Mouse (Mus musculus): ENCODE data around the gene Rasa3. TPM values are rescaled to one million over a fixed set of nuclear protein-coding genes. Genes with fewer than 3 reads are reported as not detected.

Rasa3 gene
- 10 to 100 TPM; 62.7 to 74.3 (median 68.2) TPM for total RNA-seq (2022)

GRCm38 (mm10) chr8:13677413-13677883, at the start of gene Rasa3:
Gene Rasa3 (minus strand): TSS chr8:13677603.
- DNase-seq (ENCODE audit: low spot score in 2 of 2), result peak; percentile 92 to 93

- no peak for DNase-seq (ENCODE audit: low spot score in 2 of 2)
Observed at GRCm38 (mm10) chr8:13725722-13726121, 48.3 kb upstream of the Rasa3 start.

DNA sequence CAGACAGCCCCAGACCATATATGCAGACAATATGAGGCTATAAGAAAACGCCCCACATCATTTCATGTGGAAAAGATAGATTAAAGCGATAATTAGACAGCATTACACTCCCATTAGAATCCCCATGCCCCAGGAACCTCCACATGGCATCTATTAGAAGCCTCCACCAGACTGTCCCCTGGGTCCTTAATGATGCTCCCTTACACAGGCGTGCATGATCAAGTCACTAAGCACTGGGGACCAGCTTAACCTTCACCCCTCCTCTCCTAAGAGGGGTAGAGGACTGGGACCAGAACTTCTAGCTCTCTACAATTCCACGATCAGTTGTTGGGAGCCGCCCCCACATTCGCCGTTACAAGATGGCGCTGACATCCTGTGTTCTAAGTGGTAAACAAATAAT, 41.6 kb upstream of the Rasa3 start:
- no peak for DNase-seq (ENCODE audit: low spot score in 2 of 2)

DNA sequence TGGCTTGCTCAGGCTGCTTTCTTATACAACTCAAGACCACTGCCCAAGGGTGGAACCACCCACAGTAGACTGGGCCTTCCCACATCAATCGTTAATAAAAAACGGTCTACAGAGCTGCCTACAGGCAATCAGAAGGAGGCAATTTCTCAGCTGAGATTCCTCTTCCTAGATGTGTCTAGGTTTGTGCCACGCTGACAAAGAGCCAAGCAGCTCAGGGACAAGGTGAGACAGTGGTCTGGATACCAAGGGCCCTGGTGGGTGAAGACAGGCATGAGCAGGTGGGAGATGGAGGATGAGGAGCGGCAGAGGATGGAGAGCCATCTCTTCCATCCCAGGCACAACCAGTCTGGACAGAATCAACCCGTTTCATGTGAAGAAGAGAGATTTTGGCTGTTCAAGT, 31.1 kb upstream of the Rasa3 start:
- no peak for DNase-seq (ENCODE audit: low spot score in 2 of 2)

- no peak for DNase-seq (ENCODE audit: low spot score in 2 of 2)
Observed at GRCm38 (mm10) chr8:13706918-13707317, 29.5 kb upstream of the Rasa3 start.

DNA sequence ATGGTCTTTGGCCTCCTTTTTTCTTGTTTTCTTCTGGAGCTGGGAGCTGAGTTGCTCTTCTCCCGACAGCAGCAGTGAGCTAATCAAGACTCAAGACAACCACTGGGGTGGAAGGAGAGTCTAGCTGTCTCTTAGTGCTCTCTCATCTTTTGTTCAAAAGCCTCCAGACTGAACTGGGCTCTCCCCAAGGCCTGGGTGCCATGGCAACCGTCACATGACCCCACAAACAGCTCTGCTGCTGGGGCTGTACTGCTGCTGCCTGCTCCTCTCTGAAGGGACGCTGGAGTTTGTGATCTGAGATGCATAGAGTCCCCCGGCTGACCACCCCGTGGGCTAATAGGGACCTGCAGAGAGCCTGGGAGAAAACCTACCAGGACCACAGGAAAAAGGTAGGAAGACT, 28.3 kb upstream of the Rasa3 start, which contains the start of gene Cfap97d2:
Gene Cfap97d2 (plus strand): TSS at position 222 of the 400 bp plus-strand sequence.
- DNase-seq (ENCODE audit: low spot score in 2 of 2), result peak; percentile 67 to 73

- no peak for DNase-seq (ENCODE audit: low spot score in 2 of 2)
Observed at GRCm38 (mm10) chr8:13704301-13704700, 26.9 kb upstream of the Rasa3 start.

GRCm38 (mm10) chr8:13703756-13704155, 26.4 kb upstream of the Rasa3 start:
- DNase-seq (ENCODE audit: low spot score in 2 of 2), result no peak

GRCm38 (mm10) chr8:13702755-13703154, 25.4 kb upstream of the Rasa3 start:
- no peak for DNase-seq (ENCODE audit: low spot score in 2 of 2)

- no peak for DNase-seq (ENCODE audit: low spot score in 2 of 2)
Observed at GRCm38 (mm10) chr8:13699323-13699949, 22.0 kb upstream of the Rasa3 start.

DNA sequence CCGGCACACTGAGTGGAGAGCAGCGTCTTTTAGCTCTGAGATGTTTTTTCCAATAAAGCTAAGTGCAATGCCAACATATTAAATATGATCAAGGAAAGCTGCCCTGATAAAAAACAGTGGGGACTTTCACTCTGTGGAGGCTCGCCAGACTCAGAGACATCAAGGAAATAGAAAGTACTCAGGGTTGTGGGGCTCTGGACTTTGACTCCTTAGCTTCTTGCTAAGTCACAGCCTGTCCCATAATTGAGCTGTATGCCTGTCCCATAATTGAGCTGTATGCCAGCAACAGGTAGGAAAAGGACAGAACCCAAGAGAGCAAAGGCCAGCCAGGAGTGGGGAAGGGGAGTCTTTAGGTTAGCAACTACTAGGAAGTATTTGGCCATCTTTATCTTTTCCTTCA, 20.9 kb upstream of the Rasa3 start:
- DNase-seq (ENCODE audit: low spot score in 2 of 2), result no peak

- no peak for DNase-seq (ENCODE audit: low spot score in 2 of 2)
Observed at GRCm38 (mm10) chr8:13697681-13698080, 20.3 kb upstream of the Rasa3 start.

GRCm38 (mm10) chr8:13697196-13697595, 19.8 kb upstream of the Rasa3 start:
- DNase-seq (ENCODE audit: low spot score in 2 of 2), result no peak

- DNase-seq (ENCODE audit: low spot score in 2 of 2), result no peak
Observed at GRCm38 (mm10) chr8:13696157-13696556, 18.8 kb upstream of the Rasa3 start.

DNA sequence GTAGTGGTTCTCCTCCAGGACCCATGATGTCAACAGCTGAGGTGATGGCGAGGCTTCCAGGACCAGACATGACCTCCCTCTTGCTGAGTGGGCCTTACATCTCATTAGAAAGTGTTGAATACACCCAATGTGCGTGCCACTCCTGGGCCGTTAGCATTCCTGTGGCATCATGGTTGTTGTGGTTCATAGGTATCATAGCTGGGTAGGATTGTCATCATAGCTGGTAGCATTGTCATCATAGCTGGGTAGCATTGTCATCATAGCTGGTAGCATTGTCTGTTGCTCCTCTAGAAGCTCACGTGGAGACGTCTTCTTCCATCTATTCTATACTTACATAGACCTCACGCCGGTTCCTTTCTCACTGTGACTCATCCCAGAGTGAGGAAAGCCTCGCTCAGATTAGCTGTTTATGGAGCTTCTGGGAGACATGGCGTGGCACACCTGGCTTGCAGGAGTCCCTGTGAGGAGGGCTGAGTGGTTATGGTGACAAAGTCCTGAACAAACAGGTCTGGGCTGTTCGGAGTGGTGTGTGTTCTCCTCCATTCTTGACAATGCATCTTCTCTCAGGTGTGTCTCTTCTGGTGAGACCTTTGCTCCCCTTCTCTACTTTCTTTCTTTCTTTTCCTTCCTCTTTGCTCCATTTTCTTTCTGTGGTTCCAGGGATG, 17.9 kb upstream of the Rasa3 start:
- DNase-seq (ENCODE audit: low spot score in 2 of 2), result no peak

DNA sequence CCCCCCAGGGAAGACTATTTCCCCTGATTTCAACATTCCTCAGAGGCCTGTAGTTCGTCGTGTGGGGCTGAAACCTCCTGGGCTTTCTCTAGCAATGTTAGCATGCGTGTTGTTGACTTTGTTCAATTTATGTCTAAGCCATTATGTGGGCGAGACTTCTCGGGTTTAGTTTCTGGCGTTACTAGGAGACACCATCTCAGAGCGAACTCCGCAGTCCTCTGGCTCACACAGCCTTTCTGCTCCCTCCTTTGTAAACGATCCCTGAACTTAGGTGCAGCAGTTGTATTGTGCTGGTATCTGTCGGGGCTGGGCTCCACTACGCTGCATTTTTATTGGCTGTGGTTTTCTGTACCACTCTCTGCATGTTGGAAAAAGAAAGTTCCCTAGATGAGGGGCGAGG, 17.3 kb upstream of the Rasa3 start:
- no peak for DNase-seq (ENCODE audit: low spot score in 2 of 2)

DNA sequence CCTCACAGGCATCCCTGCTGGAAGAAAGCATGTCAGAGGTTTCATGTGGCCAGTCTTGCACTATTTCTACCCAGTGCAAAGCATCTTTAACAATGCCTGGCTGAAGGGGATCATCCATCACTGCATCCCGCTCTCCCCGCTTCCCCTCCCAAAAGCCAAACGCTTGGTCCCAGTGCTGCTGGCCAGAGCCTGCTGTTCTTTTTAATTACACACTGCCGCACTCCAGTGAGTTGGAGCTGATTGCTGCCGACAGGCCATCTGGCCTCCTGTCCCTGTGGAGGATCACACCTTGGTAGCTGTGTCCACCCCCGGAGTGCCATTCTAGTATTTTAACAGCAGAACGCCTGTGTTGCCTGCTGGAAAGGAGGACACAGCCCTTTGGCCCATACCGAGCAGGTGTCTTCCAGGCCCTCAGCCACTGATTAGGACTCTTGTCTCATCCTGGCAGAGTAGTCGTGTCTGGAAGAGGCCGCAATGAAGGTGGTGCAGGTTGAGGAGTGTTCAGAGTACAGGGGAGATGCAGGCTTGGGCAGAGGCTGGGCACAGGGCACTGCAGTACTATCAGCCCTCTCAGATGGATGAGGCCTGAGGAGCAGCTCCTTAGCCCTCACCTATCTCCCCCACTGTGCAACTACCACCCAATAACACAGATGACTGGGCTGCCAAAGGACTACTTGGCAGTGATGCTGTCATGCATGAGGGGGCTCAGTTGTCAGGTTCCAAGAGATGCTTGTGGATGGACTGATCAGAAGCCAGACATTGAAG, 15.1 kb upstream of the Rasa3 start:
- no peak for DNase-seq (ENCODE audit: low spot score in 2 of 2)

DNA sequence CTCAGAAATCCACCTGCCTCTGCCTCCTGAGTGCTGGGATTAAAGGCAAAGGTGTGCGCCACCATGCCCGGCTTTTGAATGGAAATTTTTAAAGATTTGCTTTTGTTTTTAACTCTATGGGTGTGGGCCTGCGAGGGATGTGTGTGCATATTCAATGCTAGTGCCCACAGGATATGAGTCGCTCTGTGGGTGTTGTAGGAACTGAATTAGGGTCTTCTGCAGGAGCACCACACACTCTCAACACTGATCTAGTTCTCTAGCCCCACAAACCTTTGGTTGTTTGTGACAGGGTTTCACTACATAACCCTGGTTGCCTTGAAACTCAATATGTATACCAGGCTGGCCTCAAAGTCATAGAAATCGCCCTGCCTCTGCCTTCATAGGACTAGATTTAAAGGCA, 11.9 kb upstream of the Rasa3 start:
- DNase-seq (ENCODE audit: low spot score in 2 of 2), result no peak

DNA sequence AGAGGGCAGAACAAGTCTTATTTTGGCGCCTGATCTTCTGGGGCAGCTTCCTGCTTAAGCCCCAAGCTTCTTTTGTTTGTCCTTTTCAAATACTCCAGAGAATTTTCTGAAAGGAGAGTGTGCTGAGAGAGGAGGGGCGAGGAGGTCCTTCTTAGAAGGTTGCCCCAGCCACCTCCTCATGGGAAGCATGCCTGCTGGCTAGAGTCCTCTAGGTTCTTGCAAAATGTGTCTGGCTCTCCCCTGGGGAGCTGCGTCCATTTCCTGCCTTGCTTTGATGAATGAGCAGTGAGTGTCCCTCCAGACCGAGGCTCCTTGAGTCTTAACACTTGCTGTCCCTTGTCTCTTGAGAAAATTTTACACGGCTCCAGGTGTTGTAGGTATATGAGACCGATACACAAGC, 11.1 kb upstream of the Rasa3 start:
- no peak for DNase-seq (ENCODE audit: low spot score in 2 of 2)

DNA sequence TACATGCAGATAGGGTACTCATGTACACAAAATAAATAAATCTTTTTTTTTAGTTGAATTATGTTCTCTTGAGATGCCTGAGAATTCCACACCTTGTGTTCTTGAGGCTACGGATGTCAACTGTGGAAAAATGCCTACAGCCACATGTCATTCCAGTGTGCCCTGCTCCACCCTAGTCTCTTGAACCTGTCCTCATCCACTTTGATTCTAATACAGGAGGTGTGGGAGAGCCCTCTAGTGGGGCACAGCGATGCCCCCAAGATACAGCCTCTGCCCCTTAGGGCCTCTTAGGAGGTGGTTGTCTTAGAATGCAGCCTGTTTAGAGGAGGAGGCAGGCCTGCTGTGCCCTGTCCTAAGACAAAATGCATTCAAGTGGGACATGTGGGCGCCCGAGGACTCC, 10.5 kb upstream of the Rasa3 start:
- no peak for DNase-seq (ENCODE audit: low spot score in 2 of 2)

- no peak for DNase-seq (ENCODE audit: low spot score in 2 of 2)
Observed at GRCm38 (mm10) chr8:13687101-13687717, 9.8 kb upstream of the Rasa3 start.

DNA sequence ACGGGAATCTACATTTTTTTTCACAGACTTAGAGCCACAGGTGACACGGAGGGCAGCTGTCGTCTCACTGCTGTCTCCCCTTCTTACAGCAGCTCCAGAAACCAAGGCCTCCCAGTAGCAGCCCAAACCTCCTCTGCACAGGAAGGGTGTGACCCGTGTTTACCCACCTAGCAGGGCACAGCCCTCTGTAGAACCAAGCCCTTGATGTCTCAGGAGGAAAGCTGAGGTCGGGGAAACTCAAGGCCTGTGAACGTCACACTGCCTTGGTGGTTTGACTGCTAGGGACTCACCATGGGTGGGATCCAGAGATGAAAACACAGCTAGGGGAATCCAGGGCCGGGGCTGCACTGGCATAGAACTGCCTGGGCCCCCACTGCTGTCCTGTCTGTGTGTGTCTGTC, 9.0 kb upstream of the Rasa3 start:
- DNase-seq (ENCODE audit: low spot score in 2 of 2), result no peak
